Mouse (Mus musculus) thymus, adult 18-20 months (tissue): ENCODE data around the gene Ckmt2.

Source experiments
- DNase-seq, 2 experiments: peaks; one replicate each; pipeline ENCODE4 v3.0.0; 2022; ENCODE audit warnings: mixed read lengths in 2 of 2

Ckmt2 gene

GRCm38 (mm10) chr13:91858835-91859234 is 17.9 kb downstream of the Ckmt2 start:
- DNase-seq, result no peak

GRCm38 (mm10) chr13:91857427-91857826 is 19.3 kb downstream of the Ckmt2 start:
- DNase-seq, result no peak

GRCm38 (mm10) chr13:91854412-91854811 is 22.3 kb downstream of the Ckmt2 start:
- no peak for DNase-seq

GRCm38 (mm10) chr13:91827876-91828275 is 48.8 kb downstream of the Ckmt2 start:
- DNase-seq, result no peak

- DNase-seq, result no peak
Observed at GRCm38 (mm10) chr13:91826066-91826465, 50.6 kb downstream of the Ckmt2 start.

GRCm38 (mm10) chr13:91824845-91825550 is 51.7 kb downstream of the Ckmt2 start:
- no peak for DNase-seq

- no peak for DNase-seq
Observed at GRCm38 (mm10) chr13:91823735-91824134, 53.0 kb downstream of the Ckmt2 start.

GRCm38 (mm10) chr13:91814670-91815069 is 62.0 kb downstream of the Ckmt2 start:
- no peak for DNase-seq

- DNase-seq, result no peak
Observed at GRCm38 (mm10) chr13:91809476-91809875, 67.2 kb downstream of the Ckmt2 start.

- no peak for DNase-seq
Observed at GRCm38 (mm10) chr13:91807874-91808575, 68.7 kb downstream of the Ckmt2 start.

- DNase-seq, result peak; percentile 76 to 81
Observed at GRCm38 (mm10) chr13:91807155-91807839, 69.4 kb downstream of the Ckmt2 start, which contains the start of gene Zcchc9. Gene Zcchc9 (minus strand): TSS chr13:91807705.
